In the genomic region with DNA sequence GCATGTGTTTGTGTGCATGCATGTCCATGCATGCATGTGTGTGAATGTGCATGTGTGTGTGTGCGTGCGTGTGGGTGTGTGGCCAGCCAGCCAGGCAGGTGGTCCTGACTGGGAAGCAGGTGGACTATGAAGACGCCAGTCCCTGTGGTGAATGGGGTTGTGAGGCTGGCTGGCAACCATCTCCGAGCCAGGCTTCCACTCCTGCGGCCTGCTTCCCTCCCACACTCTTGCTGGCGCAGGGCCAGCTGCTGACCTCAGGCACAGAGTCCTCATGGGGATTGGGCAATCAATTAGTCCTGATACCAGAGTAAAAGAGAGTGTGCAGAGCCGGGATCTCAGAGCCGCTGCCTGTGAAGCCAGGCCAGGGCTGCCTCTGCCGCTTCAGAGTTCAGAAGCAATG, we compare ENCODE assay signal across 9 mouse cellular contexts. TPM values are rescaled to one million over a fixed set of nuclear protein-coding genes. Genes with fewer than 3 reads are reported as not detected.
A peak's percentile ranks its signal among the peaks of the same experiment; 100 is the strongest.
DNase-seq lines count a peak whose midpoint lies in the region; ATAC-seq and TF ChIP-seq lines count a peak whose summit lies in the region.
"Had no signal": no experiment of that assay in that cellular context is flagged by ENCODE, and none has a peak within 500 bp of the region (broad histone marks: within the 10 kb centered on the region; RNA-seq: fewer than 3 reads in every experiment).

No protein-coding gene starts in this region.

- 29% methylated on average over 9 of the region's 9 CpGs for WGBS in forebrain, embryonic 13.5 days
- WGBS in intestine, embryonic 14.5 days = 33% methylated on average over 9 of the region's 9 CpGs
- WGBS in lung, embryonic 15.5 days = 27% methylated on average over 9 of the region's 9 CpGs
- 31% methylated on average over 9 of the region's 9 CpGs for WGBS in stomach, embryonic 14.5 days

- H3K36me3 ChIP-seq in forebrain, embryonic 13.5 days (ENCODE audit: poor library complexity, severe bottlenecking) = no peaks in the 10 kb centered on the region
- no peaks in the 10 kb centered on the region for H3K36me3 ChIP-seq in intestine, embryonic 14.5 days (ENCODE audit: control insufficient read depth, insufficient read depth, low read length)
- H3K36me3 ChIP-seq in lung, embryonic 15.5 days = no peaks in the 10 kb centered on the region
- H3K36me3 ChIP-seq in stomach, embryonic 14.5 days (ENCODE audit: control insufficient read depth, insufficient read depth, low read length) = no peaks in the 10 kb centered on the region

- no peak for TF ChIP-seq CTCF in left cerebral cortex, adult 2 months (IDR thresholded peaks at IDR 0.05)

- H3K27me3 ChIP-seq in forebrain, embryonic 13.5 days = peaks cover 67% of the 10 kb centered on the region
- H3K27me3 ChIP-seq in intestine, embryonic 14.5 days (replicated peaks; ENCODE audit: control insufficient read depth, insufficient read depth, low read length) = peaks cover 53% of the 10 kb centered on the region
- peaks cover 73% of the 10 kb centered on the region for H3K27me3 ChIP-seq in lung, embryonic 15.5 days
- H3K27me3 ChIP-seq in stomach, embryonic 14.5 days (ENCODE audit: control insufficient read depth, insufficient read depth, low read length) = peaks cover 5% of the 10 kb centered on the region

- no peak overlapping the region for H3K27ac ChIP-seq in forebrain, embryonic 13.5 days
- H3K27ac ChIP-seq in intestine, embryonic 14.5 days (ENCODE audit: low read depth) = no peak overlapping the region
- no peak overlapping the region for H3K27ac ChIP-seq in lung, embryonic 15.5 days
- no peak overlapping the region for H3K27ac ChIP-seq in stomach, embryonic 14.5 days (ENCODE audit: low read length)
- no peak overlapping the region for H3K27ac ChIP-seq in left cerebral cortex, adult 2 months
- H3K27ac ChIP-seq: macrophage had no signal

- H3K4me2 ChIP-seq in forebrain, embryonic 13.5 days = no peak overlapping the region
- no peak overlapping the region for H3K4me2 ChIP-seq in intestine, embryonic 14.5 days (ENCODE audit: low read length)
- no peak overlapping the region for H3K4me2 ChIP-seq in lung, embryonic 15.5 days
- no peak overlapping the region for H3K4me2 ChIP-seq in stomach, embryonic 14.5 days (replicated peaks; ENCODE audit: low read depth, low read length)

- peak; percentile 71 for DNase-seq in 3134 (ENCODE audit: extremely low read depth, insufficient read length, low spot score)
- DNase-seq in 3T3-L1 (ENCODE audit: low read depth, low spot score) = peak; percentile 79
- DNase-seq in intestine, embryonic 14.5 days (ENCODE audit: low spot score) = peak; percentile 71
- no peak for DNase-seq in left cerebral cortex, adult 2 months (ENCODE audit: extremely low spot score in 1 of 2, low spot score in 2 of 2)
- no peak for DNase-seq in thymus, postnatal 25 days

- intact Hi-C loops in left cerebral cortex, adult 2 months (cut with DNase I) = no loop called here

- no peak overlapping the region for H3K9ac ChIP-seq in forebrain, embryonic 13.5 days
- no peak overlapping the region for H3K9ac ChIP-seq in intestine, embryonic 14.5 days (ENCODE audit: low read length)
- no peak overlapping the region for H3K9ac ChIP-seq in lung, embryonic 15.5 days
- no peak overlapping the region for H3K9ac ChIP-seq in stomach, embryonic 14.5 days (replicated peaks; ENCODE audit: low read depth, low read length)

- H3K9me3 ChIP-seq in forebrain, embryonic 13.5 days (replicated peaks) = no peaks in the 10 kb centered on the region
- H3K9me3 ChIP-seq in intestine, embryonic 14.5 days (ENCODE audit: control insufficient read depth, low read length) = no peaks in the 10 kb centered on the region
- H3K9me3 ChIP-seq in lung, embryonic 15.5 days = no peaks in the 10 kb centered on the region
- H3K9me3 ChIP-seq in stomach, embryonic 14.5 days (ENCODE audit: control insufficient read depth, low read depth, low read length) = no peaks in the 10 kb centered on the region

- peaks cover 14% of the 10 kb centered on the region for H3K4me1 ChIP-seq in forebrain, embryonic 13.5 days
- H3K4me1 ChIP-seq in intestine, embryonic 14.5 days (replicated peaks; ENCODE audit: control insufficient read depth, insufficient read depth, low read length) = no peaks in the 10 kb centered on the region
- peaks cover 9% of the 10 kb centered on the region; the same call in 1 of the 2 replicates for H3K4me1 ChIP-seq in lung, embryonic 15.5 days
- 0 out of 2 replicates have a peak, but pooled peaks cover 3% of the 10 kb centered on the region for H3K4me1 ChIP-seq in stomach, embryonic 14.5 days (ENCODE audit: control insufficient read depth, insufficient read depth, low read length)

- ATAC-seq in forebrain, embryonic 13.5 days = peak; percentile 54
- peak; percentile 50 for ATAC-seq in intestine, embryonic 14.5 days (replicated peaks; ENCODE audit: low FRiP score, low TSS enrichment, low read depth)
- peak; percentile 61 for ATAC-seq in lung, embryonic 15.5 days (ENCODE audit: borderline replicate concordance, extremely low read depth, low FRiP score, low TSS enrichment)
- ATAC-seq in stomach, embryonic 14.5 days (ENCODE audit: insufficient number of reproducible peaks, insufficient read depth, low FRiP score, low read depth) = peak; percentile 63; the same call in 1 of the 2 replicates

- H3K4me3 ChIP-seq in forebrain, embryonic 13.5 days = no peak overlapping the region
- no peak overlapping the region for H3K4me3 ChIP-seq in intestine, embryonic 14.5 days (ENCODE audit: low read depth, low read length)
- no peak overlapping the region for H3K4me3 ChIP-seq in lung, embryonic 15.5 days
- H3K4me3 ChIP-seq in stomach, embryonic 14.5 days (ENCODE audit: low read depth, low read length) = no peak overlapping the region
- H3K4me3 ChIP-seq in left cerebral cortex, adult 2 months = no peak overlapping the region

RNA-seq across cellular contexts. Expression of a gene that starts 8.6 kb away (rescaled TPM):
- 8.0 and 8.4 TPM in 2 replicates for polyA plus RNA-seq in forebrain, embryonic 13.5 days (2015; fragmentation: Nextera tagmentation; extraction: Ambion mirVana)
- polyA plus RNA-seq in intestine, embryonic 14.5 days (2014; fragmentation: Nextera tagmentation; extraction: Ambion mirVana) = 11.3 and 14.0 TPM in 2 replicates
- polyA plus RNA-seq in lung, embryonic 15.5 days (2015; fragmentation: Nextera tagmentation; extraction: Ambion mirVana) = 15.3 and 18.3 TPM in 2 replicates
- 13.3 and 13.7 TPM in 2 replicates for polyA plus RNA-seq in stomach, embryonic 14.5 days (2014; fragmentation: Nextera tagmentation; extraction: Ambion mirVana)
- 1 to 10 TPM; 7.5 to 8.7 TPM for total RNA-seq in left cerebral cortex, adult 2 months (2021)

RNA-seq across cellular contexts. Expression of a gene that starts 13.5 kb away (rescaled TPM):
- 4.2 and 4.3 TPM in 2 replicates for polyA plus RNA-seq in forebrain, embryonic 13.5 days (2015; fragmentation: Nextera tagmentation; extraction: Ambion mirVana)
- polyA plus RNA-seq in intestine, embryonic 14.5 days (2014; fragmentation: Nextera tagmentation; extraction: Ambion mirVana) = 0.86 and 1.3 TPM in 2 replicates
- 2.1 TPM in 2 replicates for polyA plus RNA-seq in lung, embryonic 15.5 days (2015; fragmentation: Nextera tagmentation; extraction: Ambion mirVana)
- polyA plus RNA-seq in stomach, embryonic 14.5 days (2014; fragmentation: Nextera tagmentation; extraction: Ambion mirVana) = 1.1 and 1.3 TPM in 2 replicates
- total RNA-seq in left cerebral cortex, adult 2 months (2021) = 100 to 1,000 TPM; 117 to 125 TPM

RNA-seq across cellular contexts. Expression of a gene that starts 30.1 kb away (rescaled TPM):
- polyA plus RNA-seq in forebrain, embryonic 13.5 days (2015; fragmentation: Nextera tagmentation; extraction: Ambion mirVana) = 56.8 and 64.5 TPM in 2 replicates
- polyA plus RNA-seq in intestine, embryonic 14.5 days (2014; fragmentation: Nextera tagmentation; extraction: Ambion mirVana) = 103 and 111 TPM in 2 replicates
- 103 TPM in 2 replicates for polyA plus RNA-seq in lung, embryonic 15.5 days (2015; fragmentation: Nextera tagmentation; extraction: Ambion mirVana)
- 94.7 and 96.3 TPM in 2 replicates for polyA plus RNA-seq in stomach, embryonic 14.5 days (2014; fragmentation: Nextera tagmentation; extraction: Ambion mirVana)
- 10 to 100 TPM; 39.5 to 41.2 TPM for total RNA-seq in left cerebral cortex, adult 2 months (2021)

RNA-seq across cellular contexts. Expression of a gene that starts 31.8 kb away (rescaled TPM):
- not detected in 2 replicates for polyA plus RNA-seq in forebrain, embryonic 13.5 days (2015; fragmentation: Nextera tagmentation; extraction: Ambion mirVana)
- 0.16 TPM in 1 of 2 replicates, not detected in the other for polyA plus RNA-seq in intestine, embryonic 14.5 days (2014; fragmentation: Nextera tagmentation; extraction: Ambion mirVana)
- 0.55 TPM in 2 replicates for polyA plus RNA-seq in lung, embryonic 15.5 days (2015; fragmentation: Nextera tagmentation; extraction: Ambion mirVana)
- 0.18 TPM in 1 of 2 replicates, not detected in the other for polyA plus RNA-seq in stomach, embryonic 14.5 days (2014; fragmentation: Nextera tagmentation; extraction: Ambion mirVana)
- 1 to 10 TPM; 4.2 to 6.1 TPM for total RNA-seq in left cerebral cortex, adult 2 months (2021)

RNA-seq across cellular contexts. Expression of a gene that starts 36.2 kb away (rescaled TPM):
- polyA plus RNA-seq in forebrain, embryonic 13.5 days (2015; fragmentation: Nextera tagmentation; extraction: Ambion mirVana) = 0.27 and 0.52 TPM in 2 replicates
- 0.58 TPM in 2 replicates for polyA plus RNA-seq in intestine, embryonic 14.5 days (2014; fragmentation: Nextera tagmentation; extraction: Ambion mirVana)
- polyA plus RNA-seq in lung, embryonic 15.5 days (2015; fragmentation: Nextera tagmentation; extraction: Ambion mirVana) = 0.95 and 1.2 TPM in 2 replicates
- polyA plus RNA-seq in stomach, embryonic 14.5 days (2014; fragmentation: Nextera tagmentation; extraction: Ambion mirVana) = 0.53 and 0.64 TPM in 2 replicates
- under 1 TPM; 0.38 to 0.68 TPM for total RNA-seq in left cerebral cortex, adult 2 months (2021)
- polyA plus RNA-seq: macrophage had no signal

Comparison
In these comparisons a context has a peak if more than half of its experiments do, and no peak if none do; other contexts are left out.
1. DNase-seq: peak in 3134 (single experiment), 3T3-L1 (single experiment) and intestine, embryonic 14.5 days (single experiment); none in left cerebral cortex, adult 2 months (0 of 2) and thymus, postnatal 25 days (single experiment).
2. Peak in every context shown above with its lines, with median percentiles within 50 percentile points of each other: ATAC-seq.